Mouse (Mus musculus) lung, embryonic 16.5 days (tissue): ENCODE data around the gene Tbcc. TPM values are rescaled to one million over a fixed set of nuclear protein-coding genes. Genes with fewer than 3 reads are reported as not detected.

Experiments used
- ATAC-seq: fragments of 200-750 bp; cut with Nextera tagmentation; 2 replicates; pipeline ENCODE4 v1.8.0; 2017; ENCODE audit warnings: low read depth, mild to moderate bottlenecking, moderate library complexity
- H3K27ac ChIP-seq: fragments of 300-500 bp; sonication (generic); 2 replicates; pipeline ENCODE4 v1.5.1; 2014; ENCODE audit warnings: mild to moderate bottlenecking, control low read depth, low read length
- H3K27me3 ChIP-seq: fragments of 300-500 bp; sonication (generic); 2 replicates; pipeline ENCODE4 v1.6.1; 2014; ENCODE audit warnings: low read depth, low read length, mixed read lengths; ENCODE audit not compliant: control insufficient read depth, insufficient read depth
- H3K36me3 ChIP-seq: fragments of 300-500 bp; sonication (generic); 2 replicates; pipeline ENCODE4 v1.6.1; 2014; ENCODE audit warnings: low read length; ENCODE audit not compliant: control insufficient read depth, insufficient read depth
- H3K4me1 ChIP-seq: fragments of 300-500 bp; sonication (generic); replicated peaks from 2 replicates; pipeline ENCODE4 v1.6.1; 2014; ENCODE audit warnings: low read length, mixed read lengths; ENCODE audit not compliant: control insufficient read depth, insufficient read depth
- H3K4me2 ChIP-seq: fragments of 300-500 bp; sonication (generic); 2 replicates; pipeline ENCODE4 v1.6.1; 2014; ENCODE audit warnings: low read depth, low read length, control low read depth
- H3K4me3 ChIP-seq: fragments of 300-500 bp; sonication (generic); 2 replicates; pipeline ENCODE4 v1.5.1; 2014; ENCODE audit warnings: mild to moderate bottlenecking, low read length, control low read depth
- H3K9ac ChIP-seq: fragments of 300-500 bp; sonication (generic); 2 replicates; pipeline ENCODE4 v1.6.1; 2014; ENCODE audit warnings: low read length, control low read depth
- H3K9me3 ChIP-seq: fragments of 300-500 bp; sonication (generic); 2 replicates; pipeline ENCODE4 v1.6.1; 2016; ENCODE audit warnings: low read length; ENCODE audit not compliant: control insufficient read depth
- WGBS: fragments of 180-500 bp; shearing (Covaris S2); extraction: QIAGEN DNeasy Blood & Tissue Kit; methylation state at CpG from one replicate; pipeline ENCODE4 v1.1.7; 2014; 5-methylcytosine and 5-hydroxymethylcytosine counted together
- polyA plus RNA-seq: library from polyadenylated mRNA; unstranded; fragments of >200 nt; fragmentation: Nextera tagmentation; extraction: Ambion mirVana; gene quantifications from 2 replicates; pipeline ENCODE4 v1.2.1, GENCODE M21; 2015

The Tbcc gene
- polyA plus RNA-seq, 1 experiment from 2014 or later, result 38.6 TPM

DNA sequence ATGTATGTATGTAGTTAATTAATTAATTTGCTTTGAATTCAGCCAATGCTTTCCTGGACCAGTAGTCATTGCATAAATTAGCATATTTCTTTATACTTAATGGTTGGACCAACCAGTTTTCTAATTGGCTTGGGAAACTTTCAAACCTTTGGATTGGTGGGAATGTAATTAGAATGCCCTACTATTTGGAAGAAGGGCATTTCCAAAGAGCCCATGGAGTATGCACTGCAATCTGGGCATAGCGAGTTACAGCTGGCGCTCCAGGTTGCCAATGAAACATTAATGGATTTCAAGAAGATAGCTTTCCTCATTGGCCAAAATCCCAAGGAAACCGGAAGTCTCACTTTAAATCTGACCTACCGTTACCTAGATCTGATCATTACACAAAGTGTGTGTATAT is 30.4 kb upstream of the Tbcc start:
- no peaks in the 10 kb centered on the region for H3K36me3 ChIP-seq
- 95% methylated on average over 4 of the region's 4 CpGs for WGBS
- no peak overlapping the region for H3K9ac ChIP-seq
- no peak overlapping the region for H3K27ac ChIP-seq
- H3K4me2 ChIP-seq, result no peak overlapping the region
- no peak overlapping the region for H3K4me3 ChIP-seq
- no peaks in the 10 kb centered on the region for H3K9me3 ChIP-seq
- ATAC-seq, result no peak
- H3K27me3 ChIP-seq, result no peaks in the 10 kb centered on the region
- H3K4me1 ChIP-seq, result peaks cover 7% of the 10 kb centered on the region

DNA sequence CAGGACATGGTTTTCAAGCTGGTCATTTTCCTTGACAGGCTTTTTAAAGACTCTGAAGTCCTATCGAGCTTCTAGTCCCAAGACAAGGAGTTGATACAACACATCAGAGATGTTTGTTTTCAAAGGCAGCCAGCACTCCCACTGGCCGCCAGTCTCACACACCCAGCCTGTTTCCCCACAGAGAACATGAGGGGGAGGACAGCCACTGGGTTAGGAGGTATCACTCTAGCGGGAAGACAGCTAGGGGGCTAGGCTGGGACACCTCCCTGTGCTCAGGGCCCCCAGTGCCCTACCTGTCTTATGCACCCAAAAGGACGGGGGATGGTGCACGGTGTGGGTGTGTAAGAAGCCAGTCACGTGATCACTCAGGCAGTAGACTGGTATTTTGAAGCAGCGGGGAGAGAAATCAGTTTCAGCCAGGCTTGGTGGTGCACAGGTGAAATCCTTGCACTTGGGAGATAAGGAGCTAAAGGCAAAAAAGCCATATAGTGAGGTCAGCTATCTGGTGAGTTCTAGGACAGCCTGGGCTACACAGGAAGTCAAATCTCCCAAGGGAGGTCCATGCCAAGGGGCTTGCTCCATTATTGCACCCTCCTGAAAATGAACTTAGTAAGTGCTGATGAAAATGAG is 25.8 kb upstream of the Tbcc start:
- Histone ChIP-seq H3K4me2 (no peak overlapping the region), H3K27me3 (no peaks in the 10 kb centered on the region), H3K27ac (no peak overlapping the region), H3K4me1 (no peaks in the 10 kb centered on the region), H3K4me3 (no peak overlapping the region), H3K36me3 (no peaks in the 10 kb centered on the region), H3K9me3 (no peaks in the 10 kb centered on the region), H3K9ac (no peak overlapping the region)
- ATAC-seq, result 0 out of 2 replicates have a peak, but pooled peaks have one; percentile 29
- WGBS, result 47% methylated on average over 7 of the region's 7 CpGs

DNA sequence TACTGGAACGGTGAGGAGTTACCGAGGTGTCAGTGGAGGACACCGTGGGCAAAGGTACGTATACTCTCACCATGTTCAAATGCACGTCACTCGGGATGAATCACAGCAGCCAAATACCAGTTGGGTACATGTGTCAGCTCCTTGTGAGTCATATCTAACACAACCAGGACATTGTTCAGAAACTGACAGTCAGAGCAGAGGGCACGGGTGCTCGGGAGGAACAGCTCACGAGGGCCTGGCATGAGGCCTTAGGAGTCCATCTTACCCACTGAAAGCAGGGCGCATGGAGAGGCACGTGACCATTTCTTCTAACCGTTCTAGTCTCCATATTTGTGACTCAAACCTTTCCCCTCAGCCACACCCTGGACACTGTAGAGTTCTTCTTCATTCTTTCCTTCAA is 23.6 kb upstream of the Tbcc start:
- H3K4me1 ChIP-seq, result no peaks in the 10 kb centered on the region
- no peaks in the 10 kb centered on the region for H3K27me3 ChIP-seq
- no peaks in the 10 kb centered on the region for H3K9me3 ChIP-seq
- H3K9ac ChIP-seq, result no peak overlapping the region
- WGBS, result 86% methylated on average over 12 of the region's 12 CpGs
- ATAC-seq, result no peak
- no peak overlapping the region for H3K27ac ChIP-seq
- H3K4me3 ChIP-seq, result no peak overlapping the region
- no peak overlapping the region for H3K4me2 ChIP-seq
- H3K36me3 ChIP-seq, result no peaks in the 10 kb centered on the region

DNA sequence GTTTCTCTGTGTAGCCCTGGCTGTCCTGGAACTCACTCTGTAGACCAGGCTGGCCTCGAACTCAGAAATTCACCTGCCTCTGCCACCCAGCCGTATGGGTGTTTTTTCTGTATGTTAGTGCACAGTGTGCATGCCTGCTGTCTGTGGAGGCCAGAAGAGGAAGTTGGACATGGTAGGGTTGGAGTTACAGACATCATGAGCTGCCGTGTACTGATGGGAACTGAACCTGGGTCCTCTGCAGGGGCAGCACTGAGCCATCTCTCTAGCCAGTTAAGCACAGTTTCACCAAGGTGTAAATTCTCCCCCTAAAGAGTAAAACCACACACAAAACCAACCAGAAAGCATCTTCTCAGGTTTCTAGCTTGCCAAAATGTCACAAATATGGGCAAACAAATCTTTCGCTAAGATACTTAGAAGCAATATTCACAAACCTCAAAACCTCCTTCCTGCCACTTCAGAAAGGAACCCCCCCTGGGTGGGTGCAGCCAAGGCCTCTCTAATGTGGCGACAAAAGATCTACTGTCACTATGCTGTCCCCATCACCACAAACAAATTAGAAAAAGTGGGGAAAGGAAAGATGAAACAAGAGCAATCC is 20.2 kb upstream of the Tbcc start:
- H3K36me3 ChIP-seq, result no peaks in the 10 kb centered on the region

DNA sequence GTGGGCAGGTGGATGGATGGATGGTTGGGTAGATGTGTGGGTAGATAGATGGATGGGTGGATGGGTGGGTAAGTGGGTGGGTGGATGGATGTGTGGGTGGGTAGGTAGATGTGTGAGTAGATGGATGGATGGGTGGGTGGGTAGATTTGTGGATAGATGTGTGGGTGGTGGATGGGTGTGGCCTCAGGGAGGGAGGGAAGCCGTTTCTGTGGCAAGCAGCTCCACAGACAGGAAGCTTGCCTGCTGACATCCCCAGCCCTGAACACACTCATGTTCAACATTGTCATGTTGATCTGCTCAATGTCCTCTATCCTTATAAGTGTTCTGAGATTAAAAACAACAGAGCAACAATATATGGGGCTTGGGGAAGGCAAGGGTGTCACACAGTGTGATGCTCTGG is 19.6 kb upstream of the Tbcc start:
- no peak for ATAC-seq
- Histone ChIP-seq H3K4me2 (no peak overlapping the region), H3K27me3 (no peaks in the 10 kb centered on the region), H3K4me1 (peaks cover 8% of the 10 kb centered on the region; the same call in 1 of the 2 replicates), H3K9ac (no peak overlapping the region), H3K9me3 (no peaks in the 10 kb centered on the region), H3K27ac (no peak overlapping the region), H3K4me3 (no peak overlapping the region), H3K36me3 (no peaks in the 10 kb centered on the region)
- WGBS, result 38% methylated on average over 1 of the region's 1 CpGs

More for the DNA sequence above, 20.2 kb upstream of the Tbcc start:
- no peaks in the 10 kb centered on the region for H3K9me3 ChIP-seq
- H3K4me1 ChIP-seq, result peaks cover 8% of the 10 kb centered on the region; the same call in 1 of the 2 replicates
- 91% methylated on average over 5 of the region's 5 CpGs for WGBS
- no peak overlapping the region for H3K4me3 ChIP-seq
- H3K4me2 ChIP-seq, result no peak overlapping the region
- no peaks in the 10 kb centered on the region for H3K27me3 ChIP-seq
- H3K27ac ChIP-seq, result no peak overlapping the region
- no peak for ATAC-seq
- H3K9ac ChIP-seq, result no peak overlapping the region

DNA sequence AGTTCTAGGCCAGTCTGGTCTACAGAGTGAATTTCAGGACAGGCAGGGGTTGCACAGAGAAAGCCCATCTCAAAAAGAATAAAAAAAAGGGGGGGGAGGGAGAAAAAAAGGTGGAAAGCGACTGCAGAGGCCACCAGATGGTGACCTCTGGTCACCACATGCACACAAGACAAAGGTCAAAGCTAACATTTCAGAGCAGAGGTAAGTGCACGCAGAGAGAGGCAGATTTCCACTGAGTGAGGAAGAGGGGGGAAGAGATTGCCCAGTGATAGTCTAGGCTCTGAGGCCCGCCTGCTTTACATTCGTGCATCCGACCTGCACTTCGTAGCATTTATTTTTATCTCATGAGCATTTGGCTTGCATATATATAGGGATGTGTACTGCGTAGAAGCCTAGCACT is 17.7 kb upstream of the Tbcc start:
- Histone ChIP-seq H3K4me3 (no peak overlapping the region), H3K4me1 (peaks cover 8% of the 10 kb centered on the region; the same call in 1 of the 2 replicates), H3K9me3 (no peaks in the 10 kb centered on the region), H3K27me3 (no peaks in the 10 kb centered on the region), H3K27ac (no peak overlapping the region), H3K4me2 (no peak overlapping the region), H3K9ac (no peak overlapping the region), H3K36me3 (no peaks in the 10 kb centered on the region)
- WGBS, result 81% methylated on average over 7 of the region's 7 CpGs
- ATAC-seq, result no peak

DNA sequence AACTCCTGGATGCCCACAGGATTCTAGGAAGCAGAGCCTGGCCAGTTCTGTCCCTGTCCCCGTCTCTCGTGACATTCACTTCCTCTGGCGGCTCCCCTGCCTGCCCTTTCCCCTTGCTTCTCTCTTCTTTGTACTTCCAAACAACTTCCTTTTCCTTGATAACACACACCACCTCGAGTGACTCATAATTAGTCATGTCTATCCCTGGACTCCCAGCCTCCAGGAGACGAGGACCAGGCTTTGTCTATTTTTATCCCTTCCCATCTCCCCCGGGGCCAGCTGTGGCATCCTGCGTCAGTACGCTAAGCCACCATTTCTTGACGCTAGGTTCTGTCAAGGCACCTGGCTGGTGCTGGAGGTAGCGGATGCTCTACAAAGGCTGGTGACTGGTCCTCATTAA is 16.4 kb upstream of the Tbcc start:
- Histone ChIP-seq H3K4me3 (no peak overlapping the region), H3K4me2 (peak overlapping the region; percentile 14; the same call in 1 of the 2 replicates), H3K9ac (no peak overlapping the region), H3K9me3 (no peaks in the 10 kb centered on the region), H3K27me3 (no peaks in the 10 kb centered on the region), H3K27ac (no peak overlapping the region), H3K4me1 (peaks cover 8% of the 10 kb centered on the region; the same call in 1 of the 2 replicates), H3K36me3 (no peaks in the 10 kb centered on the region)
- 27% methylated on average over 10 of the region's 10 CpGs for WGBS
- peak; percentile 60 for ATAC-seq

DNA sequence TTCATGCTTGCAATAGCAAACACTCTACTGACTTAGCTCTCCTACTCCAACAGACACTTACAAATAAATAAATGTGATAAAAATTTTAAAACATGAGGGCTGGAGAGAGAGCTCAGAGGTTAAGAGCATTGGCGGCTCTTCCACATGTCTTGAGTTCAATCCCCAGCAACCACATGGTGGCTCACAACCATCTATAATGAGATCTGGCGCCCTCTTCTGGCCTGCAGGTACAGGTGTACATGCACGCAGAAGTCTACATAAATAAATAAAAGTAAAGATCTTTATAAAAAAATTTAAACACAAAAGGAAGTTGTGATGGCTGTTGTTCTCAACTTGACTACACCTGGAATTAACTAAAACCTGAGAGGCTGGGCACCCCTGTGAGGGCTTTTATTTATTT is 14.9 kb upstream of the Tbcc start:
- Histone ChIP-seq H3K9me3 (no peaks in the 10 kb centered on the region), H3K27ac (no peak overlapping the region), H3K36me3 (no peaks in the 10 kb centered on the region), H3K9ac (no peak overlapping the region), H3K27me3 (no peaks in the 10 kb centered on the region), H3K4me3 (no peak overlapping the region), H3K4me2 (no peak overlapping the region), H3K4me1 (peaks cover 10% of the 10 kb centered on the region; the same call in 1 of the 2 replicates)
- 77% methylated on average over 3 of the region's 3 CpGs for WGBS
- no peak for ATAC-seq

DNA sequence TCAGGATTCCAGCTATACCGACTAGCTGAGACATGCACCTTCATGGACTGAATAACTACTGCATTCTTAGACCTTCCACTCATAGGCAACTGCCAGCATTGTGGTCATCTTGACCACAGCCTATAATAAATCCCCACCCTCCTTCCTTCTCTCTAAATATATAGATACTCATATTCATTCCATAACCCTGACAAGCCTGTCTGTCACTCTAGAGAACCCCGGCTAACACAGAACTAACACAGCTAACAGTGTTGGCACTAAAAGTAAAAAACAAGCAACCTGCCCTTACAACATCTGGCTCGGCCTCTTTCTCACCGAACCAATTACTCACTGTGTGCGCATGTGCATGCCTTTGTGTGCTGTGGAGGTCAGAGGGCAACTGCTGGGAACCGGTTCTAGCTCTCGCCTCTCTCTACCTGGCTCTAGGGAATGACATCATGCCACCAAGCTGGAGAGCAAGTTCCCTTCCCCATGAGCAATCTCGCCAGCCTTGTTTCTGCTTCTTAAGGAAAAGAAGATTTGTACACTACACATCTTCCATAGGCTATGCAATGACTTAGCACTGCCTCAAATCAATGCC is 14.0 kb upstream of the Tbcc start:
- Histone ChIP-seq H3K4me2 (no peak overlapping the region), H3K4me3 (no peak overlapping the region), H3K9me3 (no peaks in the 10 kb centered on the region), H3K27me3 (no peaks in the 10 kb centered on the region), H3K36me3 (no peaks in the 10 kb centered on the region), H3K4me1 (peaks cover 10% of the 10 kb centered on the region; the same call in 1 of the 2 replicates), H3K9ac (no peak overlapping the region), H3K27ac (no peak overlapping the region)
- 58% methylated on average over 8 of the region's 8 CpGs for WGBS
- no peak for ATAC-seq
